In the genomic region with DNA sequence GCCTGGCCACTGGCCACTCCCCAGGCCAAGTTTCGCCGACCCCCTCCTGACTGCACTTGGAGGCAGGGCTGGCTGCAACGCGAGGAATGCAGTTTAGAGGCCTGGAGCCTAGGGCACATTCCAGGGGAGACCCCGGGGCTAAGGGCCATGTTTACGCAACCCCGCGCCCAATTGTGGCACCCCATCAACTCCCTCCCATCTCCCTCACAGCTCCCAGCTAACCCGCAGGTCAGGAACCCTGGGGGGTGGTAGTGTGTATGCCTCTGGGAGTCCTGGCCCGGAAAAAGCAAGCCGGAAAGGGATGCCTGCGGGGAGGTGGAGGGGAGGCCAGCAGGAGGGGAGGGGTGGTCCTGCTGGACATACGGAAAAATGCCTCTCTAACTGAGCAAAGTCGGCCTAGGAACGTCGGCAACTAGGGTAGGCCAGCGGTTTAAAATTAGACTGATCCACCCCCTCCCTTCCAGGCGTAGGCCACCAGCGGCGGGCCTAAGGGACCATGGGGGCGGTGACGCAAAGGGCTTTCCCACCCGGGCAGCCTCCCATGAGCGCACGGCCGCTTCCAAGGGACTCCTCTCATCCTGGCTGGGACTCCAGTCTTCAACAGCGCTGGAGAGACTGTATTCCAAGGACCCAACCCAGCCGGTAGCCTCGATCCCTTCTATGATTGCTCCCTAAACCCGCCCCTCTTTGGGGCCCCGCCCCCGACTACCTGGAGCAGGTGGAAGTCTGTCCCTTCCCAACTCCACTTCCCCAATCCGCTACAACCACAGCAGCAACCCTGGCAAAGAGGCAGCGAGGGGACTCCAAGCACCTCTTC, we compare ENCODE assay signal across 8 mouse cellular contexts. TPM values are rescaled to one million over a fixed set of nuclear protein-coding genes. Genes with fewer than 3 reads are reported as not detected.
DNase-seq lines count a peak whose midpoint lies in the region; ATAC-seq and TF ChIP-seq lines count a peak whose summit lies in the region.

No protein-coding gene starts in this region.

- H3K9me3 ChIP-seq in hindbrain, embryonic 16.5 days (ENCODE audit: control insufficient read depth, low read length), result no peaks in the 10 kb centered on the region
- no peaks in the 10 kb centered on the region for H3K9me3 ChIP-seq in limb, embryonic 15.5 days
- no peaks in the 10 kb centered on the region for H3K9me3 ChIP-seq in midbrain, postnatal 0 days (ENCODE audit: low read length)

- H3K36me3 ChIP-seq in hindbrain, embryonic 16.5 days (ENCODE audit: control insufficient read depth, insufficient read depth, low read length), result no peaks in the 10 kb centered on the region
- no peaks in the 10 kb centered on the region for H3K36me3 ChIP-seq in limb, embryonic 15.5 days
- no peaks in the 10 kb centered on the region for H3K36me3 ChIP-seq in midbrain, postnatal 0 days (ENCODE audit: insufficient read depth, low read length)

- no peak for DNase-seq in layer of hippocampus, adult 2 months (ENCODE audit: low spot score in 2 of 2)
- no peak for DNase-seq in layer of hippocampus, postnatal 25 days (ENCODE audit: extremely low spot score in 1 of 2, low spot score in 1 of 2)
- DNase-seq in cerebellum, adult 9-11 months, result peak; percentile 76
- DNase-seq in gastrocnemius, adult 8-10 months (ENCODE audit: low spot score in 2 of 2), result peak; percentile 71 to 77
- no peak for DNase-seq in midbrain, postnatal 0 days (ENCODE audit: low spot score)
- peak; percentile 62 for DNase-seq in urinary bladder, postnatal 25 days (ENCODE audit: low spot score)

- peak overlapping the region; percentile 76 for H3K4me2 ChIP-seq in hindbrain, embryonic 16.5 days (ENCODE audit: low read length)
- peak overlapping the region; percentile 98 for H3K4me2 ChIP-seq in limb, embryonic 15.5 days
- peak overlapping the region; percentile 96 for H3K4me2 ChIP-seq in midbrain, postnatal 0 days (ENCODE audit: low read depth, low read length, poor library complexity, severe bottlenecking)

- peaks cover 17% of the 10 kb centered on the region for H3K4me1 ChIP-seq in hindbrain, embryonic 16.5 days (ENCODE audit: control insufficient read depth, insufficient read depth, low read depth, low read length)
- peaks cover 51% of the 10 kb centered on the region for H3K4me1 ChIP-seq in limb, embryonic 15.5 days
- peaks cover 6% of the 10 kb centered on the region; the same call in 1 of the 2 replicates for H3K4me1 ChIP-seq in midbrain, postnatal 0 days (ENCODE audit: insufficient read depth, low read length)

- H3K27ac ChIP-seq in layer of hippocampus, adult 2 months, result peak overlapping the region; percentile 34; the same call in 1 of the 2 replicates
- no peak overlapping the region for H3K27ac ChIP-seq in hindbrain, embryonic 16.5 days (ENCODE audit: low read depth, low read length)
- H3K27ac ChIP-seq in limb, embryonic 15.5 days, result peak overlapping the region; percentile 85
- no peak overlapping the region; the same call in 1 of the 2 replicates for H3K27ac ChIP-seq in midbrain, postnatal 0 days (ENCODE audit: low read depth, low read length)

- peak; percentile 1; the same call in 1 of the 2 replicates for ATAC-seq in hindbrain, embryonic 16.5 days
- peak; percentile 0; the same call in 1 of the 2 replicates for ATAC-seq in limb, embryonic 15.5 days (ENCODE audit: insufficient number of reproducible peaks, low FRiP score, low TSS enrichment, low read depth)
- no peak for ATAC-seq in midbrain, postnatal 0 days (ENCODE audit: low FRiP score)

- 3% methylated on average over 34 of the region's 34 CpGs for whole genome bisulfite sequencing in hindbrain, embryonic 16.5 days
- WGBS in limb, embryonic 15.5 days, result 3% methylated on average over 34 of the region's 34 CpGs
- 2% methylated on average over 29 of the region's 34 CpGs for WGBS in midbrain, postnatal 0 days

- peaks cover 3% of the 10 kb centered on the region; the same call in 1 of the 2 replicates for H3K27me3 ChIP-seq in hindbrain, embryonic 16.5 days (replicated peaks; ENCODE audit: control insufficient read depth, insufficient read depth, low read length)
- no peaks in the 10 kb centered on the region for H3K27me3 ChIP-seq in limb, embryonic 15.5 days
- no peaks in the 10 kb centered on the region for H3K27me3 ChIP-seq in midbrain, postnatal 0 days (ENCODE audit: insufficient read depth, low read length)

- peak overlapping the region; percentile 53 for H3K9ac ChIP-seq in hindbrain, embryonic 16.5 days (ENCODE audit: low read depth, low read length)
- H3K9ac ChIP-seq in limb, embryonic 15.5 days, result peak overlapping the region; percentile 60
- peak overlapping the region; percentile 36; the same call in 1 of the 2 replicates for H3K9ac ChIP-seq in midbrain, postnatal 0 days (replicated peaks; ENCODE audit: low read length, poor library complexity, severe bottlenecking)

- no peak for TF ChIP-seq CTCF in layer of hippocampus, adult 2 months (conservative IDR thresholded peaks at IDR 0.05)
- TF ChIP-seq CTCF in midbrain, postnatal 0 days (IDR thresholded peaks at IDR 0.05), result no peak

- peak overlapping the region; percentile 77 for H3K4me3 ChIP-seq in layer of hippocampus, adult 2 months
- H3K4me3 ChIP-seq in hindbrain, embryonic 16.5 days (ENCODE audit: low read length), result peak overlapping the region; percentile 79
- peak overlapping the region; percentile 61 for H3K4me3 ChIP-seq in limb, embryonic 15.5 days
- peak overlapping the region; percentile 73 for H3K4me3 ChIP-seq in midbrain, postnatal 0 days (ENCODE audit: low read depth, low read length)

RNA-seq across cellular contexts. Expression of a gene that starts 0.9 kb away (rescaled TPM):
- 1 to 10 TPM; 2.0 to 2.1 TPM for total RNA-seq in layer of hippocampus, adult 2 months (2021)
- 1 to 10 TPM; 1.7 to 2.8 TPM for total RNA-seq in layer of hippocampus, postnatal 25 days (2021)
- total RNA-seq in gastrocnemius, adult 8-10 months (2022), result 10 to 100 TPM; 21.1 to 28.8 (median 23.9) TPM
- polyA plus RNA-seq in hindbrain, embryonic 16.5 days (2015; fragmentation: Nextera tagmentation; extraction: Ambion mirVana), result 0.69 and 0.93 TPM in 2 replicates
- 1.6 and 1.8 TPM in 2 replicates for polyA plus RNA-seq in limb, embryonic 15.5 days (2015; fragmentation: Nextera tagmentation; extraction: Ambion mirVana)
- 3.8 and 4.4 TPM in 2 replicates for total RNA-seq in midbrain, postnatal 0 days (2014; rRNA removed)
- 0.48 and 0.56 TPM in 2 replicates for polyA plus RNA-seq in midbrain, postnatal 0 days (2015; fragmentation: Nextera tagmentation; extraction: Ambion mirVana)

RNA-seq across cellular contexts. Expression of a gene that starts 1.8 kb away (rescaled TPM):
- 10 to 100 TPM; 13.3 to 14.9 TPM for total RNA-seq in layer of hippocampus, adult 2 months (2021)
- 10 to 100 TPM; 12.5 to 13.4 TPM for total RNA-seq in layer of hippocampus, postnatal 25 days (2021)
- under 1 TPM; 0.38 to 0.65 (median 0.52) TPM for total RNA-seq in gastrocnemius, adult 8-10 months (2022)
- 12.3 and 14.5 TPM in 2 replicates for polyA plus RNA-seq in hindbrain, embryonic 16.5 days (2015; fragmentation: Nextera tagmentation; extraction: Ambion mirVana)
- 2.7 and 2.9 TPM in 2 replicates for polyA plus RNA-seq in limb, embryonic 15.5 days (2015; fragmentation: Nextera tagmentation; extraction: Ambion mirVana)
- 28.3 and 28.4 TPM in 2 replicates for total RNA-seq in midbrain, postnatal 0 days (2014; rRNA removed)
- 12.8 and 14.4 TPM in 2 replicates for polyA plus RNA-seq in midbrain, postnatal 0 days (2015; fragmentation: Nextera tagmentation; extraction: Ambion mirVana)

RNA-seq across cellular contexts. Expression of a gene that starts 20.7 kb away (rescaled TPM):
- 10 to 100 TPM; 40.3 to 40.9 TPM for total RNA-seq in layer of hippocampus, adult 2 months (2021)
- total RNA-seq in layer of hippocampus, postnatal 25 days (2021), result 10 to 100 TPM; 40.7 to 45.2 TPM
- 10 to 100 TPM; 20.9 to 24.2 (median 22.9) TPM for total RNA-seq in gastrocnemius, adult 8-10 months (2022)
- polyA plus RNA-seq in hindbrain, embryonic 16.5 days (2015; fragmentation: Nextera tagmentation; extraction: Ambion mirVana), result 144 and 150 TPM in 2 replicates
- 120 and 129 TPM in 2 replicates for polyA plus RNA-seq in limb, embryonic 15.5 days (2015; fragmentation: Nextera tagmentation; extraction: Ambion mirVana)
- 81.3 and 88.4 TPM in 2 replicates for total RNA-seq in midbrain, postnatal 0 days (2014; rRNA removed)
- 129 and 152 TPM in 2 replicates for polyA plus RNA-seq in midbrain, postnatal 0 days (2015; fragmentation: Nextera tagmentation; extraction: Ambion mirVana)

RNA-seq across cellular contexts. Expression of a gene that starts 20.7 kb away (rescaled TPM):
- total RNA-seq in layer of hippocampus, adult 2 months (2021), result 1 to 10 TPM; 7.6 to 7.7 TPM
- total RNA-seq in layer of hippocampus, postnatal 25 days (2021), result 1 to 10 TPM; 4.0 to 9.2 TPM
- 1 to 10 TPM in 3 of 4 experiments, under 1 TPM in 1; 0.82 to 1.3 (median 1.0) TPM for total RNA-seq in gastrocnemius, adult 8-10 months (2022)
- 0.90 and 0.94 TPM in 2 replicates for polyA plus RNA-seq in hindbrain, embryonic 16.5 days (2015; fragmentation: Nextera tagmentation; extraction: Ambion mirVana)
- polyA plus RNA-seq in limb, embryonic 15.5 days (2015; fragmentation: Nextera tagmentation; extraction: Ambion mirVana), result 1.7 and 1.9 TPM in 2 replicates
- 2.5 and 4.5 TPM in 2 replicates for total RNA-seq in midbrain, postnatal 0 days (2014; rRNA removed)
- 2.1 and 2.4 TPM in 2 replicates for polyA plus RNA-seq in midbrain, postnatal 0 days (2015; fragmentation: Nextera tagmentation; extraction: Ambion mirVana)

RNA-seq across cellular contexts. Expression of a gene that starts 26.3 kb away (rescaled TPM):
- 1 to 10 TPM; 1.7 to 2.2 TPM for total RNA-seq in layer of hippocampus, adult 2 months (2021)
- total RNA-seq in layer of hippocampus, postnatal 25 days (2021), result 1 to 10 TPM in 1 of 2 experiments, under 1 TPM in 1; 0.49 to 1.1 TPM
- under 1 TPM in 1 of 4 experiments, not detected in 3; 0.12 TPM for total RNA-seq in gastrocnemius, adult 8-10 months (2022)
- polyA plus RNA-seq in hindbrain, embryonic 16.5 days (2015; fragmentation: Nextera tagmentation; extraction: Ambion mirVana), result 1.8 and 2.1 TPM in 2 replicates
- 0.55 and 0.88 TPM in 2 replicates for polyA plus RNA-seq in limb, embryonic 15.5 days (2015; fragmentation: Nextera tagmentation; extraction: Ambion mirVana)
- 6.3 and 8.7 TPM in 2 replicates for total RNA-seq in midbrain, postnatal 0 days (2014; rRNA removed)
- polyA plus RNA-seq in midbrain, postnatal 0 days (2015; fragmentation: Nextera tagmentation; extraction: Ambion mirVana), result 1.7 and 2.5 TPM in 2 replicates

Comparison
In these comparisons a context has a peak if more than half of its experiments do, and no peak if none do; other contexts are left out.
1. DNase-seq: peak in cerebellum, adult 9-11 months (single experiment), gastrocnemius, adult 8-10 months (2 of 2) and urinary bladder, postnatal 25 days (single experiment); none in layer of hippocampus, adult 2 months (0 of 2), layer of hippocampus, postnatal 25 days (0 of 2) and midbrain, postnatal 0 days (single experiment).
2. H3K27ac ChIP-seq: peak in layer of hippocampus, adult 2 months (single experiment) and limb, embryonic 15.5 days (single experiment); none in hindbrain, embryonic 16.5 days (single experiment) and midbrain, postnatal 0 days (single experiment).
3. RNA of a gene that starts 1.8 kb away (total RNA-seq): 28.3 to 28.4 TPM in midbrain, postnatal 0 days, 13.3 to 14.9 TPM in layer of hippocampus, adult 2 months and 12.5 to 13.4 TPM in layer of hippocampus, postnatal 25 days; 0.38 to 0.65 TPM in gastrocnemius, adult 8-10 months; every median in the first group is over 4 times any median in the second.
4. Peak in every context shown above with its lines, with median percentiles within 50 percentile points of each other: H3K4me3 ChIP-seq, H3K4me2 ChIP-seq and H3K9ac ChIP-seq.